8 mouse cellular contexts compared by ENCODE assay signal in the genomic region with DNA sequence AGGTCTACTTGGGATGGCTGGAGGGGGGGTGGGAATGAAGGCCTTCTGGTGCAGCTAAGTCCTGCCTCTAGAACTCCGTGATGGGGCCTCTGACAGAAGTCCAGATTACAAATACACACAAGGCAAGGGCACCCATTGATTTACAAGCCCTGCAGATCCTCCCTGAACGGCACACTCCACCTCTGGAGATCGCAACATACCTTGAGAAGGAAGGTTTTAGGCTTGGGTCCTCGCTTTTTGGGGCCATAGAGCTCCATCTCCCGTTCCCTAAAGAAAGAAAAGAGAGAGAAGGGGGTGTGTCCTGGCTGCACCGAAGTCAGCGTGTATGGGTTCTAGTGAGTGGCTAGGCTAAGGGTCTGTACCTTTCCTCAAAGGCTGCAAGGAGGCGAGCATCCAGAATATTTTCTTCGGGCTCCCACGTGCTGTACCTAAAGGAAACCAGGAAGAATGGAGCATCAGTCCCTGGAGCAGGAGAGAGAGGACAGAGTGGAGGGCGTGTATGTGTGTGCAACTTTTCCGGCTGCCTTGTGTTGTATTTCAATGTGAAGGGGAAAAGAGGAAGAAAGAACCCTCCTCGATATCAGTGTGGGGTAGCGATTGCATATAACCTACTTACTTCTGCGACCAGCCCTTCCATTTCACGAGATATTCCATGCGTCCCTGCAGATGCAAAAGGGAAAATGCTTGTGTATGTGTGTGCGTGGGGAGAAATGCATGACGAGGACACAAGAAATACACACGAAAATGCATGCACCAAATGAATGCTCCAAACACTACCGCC. TPM values are rescaled to one million over a fixed set of nuclear protein-coding genes. Genes with fewer than 3 reads are reported as not detected.
DNase-seq lines count a peak whose midpoint lies in the region; ATAC-seq lines count a peak whose summit lies in the region.

No protein-coding gene starts in this region.

- no peaks in the 10 kb centered on the region for H3K9me3 ChIP-seq in forebrain, embryonic 13.5 days (replicated peaks)
- H3K9me3 ChIP-seq in liver, embryonic 13.5 days (replicated peaks), result no peaks in the 10 kb centered on the region

- no peak for ATAC-seq in forebrain, embryonic 13.5 days
- ATAC-seq in liver, embryonic 13.5 days (ENCODE audit: low read depth), result no peak
- no peak for ATAC-seq in frontal cortex, adult (ENCODE audit: low TSS enrichment)
- no peak for ATAC-seq in cerebellum, adult (ENCODE audit: insufficient number of reproducible peaks, low FRiP score, low TSS enrichment)

- peak overlapping the region; percentile 88 for H3K4me2 ChIP-seq in forebrain, embryonic 13.5 days
- H3K4me2 ChIP-seq in liver, embryonic 13.5 days, result peak overlapping the region; percentile 89

- peak overlapping the region; percentile 75 for H3K4me3 ChIP-seq in forebrain, embryonic 13.5 days
- peak overlapping the region; percentile 67 for H3K4me3 ChIP-seq in liver, embryonic 13.5 days (replicated peaks)

- H3K27ac ChIP-seq in forebrain, embryonic 13.5 days, result peak overlapping the region; percentile 88
- H3K27ac ChIP-seq in liver, embryonic 13.5 days, result 0 out of 2 replicates have a peak overlapping the region, but pooled peaks have one; percentile 18

- H3K9ac ChIP-seq in forebrain, embryonic 13.5 days, result peak overlapping the region; percentile 94
- peak overlapping the region; percentile 76 for H3K9ac ChIP-seq in liver, embryonic 13.5 days

- WGBS in forebrain, embryonic 13.5 days, result 6% methylated on average over 21 of the region's 21 CpGs
- 9% methylated on average over 21 of the region's 21 CpGs for WGBS in liver, embryonic 13.5 days (ENCODE audit: insufficient replicate concordance)

- H3K36me3 ChIP-seq in forebrain, embryonic 13.5 days (ENCODE audit: poor library complexity, severe bottlenecking), result peaks cover 10% of the 10 kb centered on the region
- H3K36me3 ChIP-seq in liver, embryonic 13.5 days, result peaks cover 6% of the 10 kb centered on the region

- H3K4me1 ChIP-seq in forebrain, embryonic 13.5 days, result peaks cover 81% of the 10 kb centered on the region
- peaks cover 49% of the 10 kb centered on the region for H3K4me1 ChIP-seq in liver, embryonic 13.5 days (replicated peaks)

- peaks cover 83% of the 10 kb centered on the region for H3K27me3 ChIP-seq in forebrain, embryonic 13.5 days
- H3K27me3 ChIP-seq in liver, embryonic 13.5 days, result peaks cover 100% of the 10 kb centered on the region

- DNase-seq in embryo, embryonic 9.5 days (ENCODE audit: extremely low spot score), result peak; percentile 28
- no peak for DNase-seq in embryo, embryonic 10 days (ENCODE audit: low spot score)
- DNase-seq in 416B (ENCODE audit: low read depth), result peak; percentile 61
- DNase-seq in liver, embryonic 13.5 days, result no peak
- no peak for DNase-seq in adrenal gland, postnatal 25 days

RNA-seq across cellular contexts. Expression of a gene that starts 0.8 kb away (rescaled TPM):
- 9.8 and 12.3 TPM in 2 replicates for polyA plus RNA-seq in forebrain, embryonic 13.5 days (2015; fragmentation: Nextera tagmentation; extraction: Ambion mirVana)
- 2.4 and 2.8 TPM in 2 replicates for polyA plus RNA-seq in liver, embryonic 13.5 days (2015; fragmentation: Nextera tagmentation; extraction: Ambion mirVana)
- total RNA-seq in adrenal gland, postnatal 25 days (2021), result 9.2 and 13.0 TPM in 2 replicates

RNA-seq across cellular contexts. Expression of a gene that starts 17.2 kb away (rescaled TPM):
- polyA plus RNA-seq in forebrain, embryonic 13.5 days (2015; fragmentation: Nextera tagmentation; extraction: Ambion mirVana), result 45.2 and 52.0 TPM in 2 replicates
- polyA plus RNA-seq in liver, embryonic 13.5 days (2015; fragmentation: Nextera tagmentation; extraction: Ambion mirVana), result 3.8 and 4.1 TPM in 2 replicates
- total RNA-seq in adrenal gland, postnatal 25 days (2021), result 8.9 and 9.8 TPM in 2 replicates

RNA-seq across cellular contexts. Expression of a gene that starts 46.1 kb away (rescaled TPM):
- polyA plus RNA-seq in forebrain, embryonic 13.5 days (2015; fragmentation: Nextera tagmentation; extraction: Ambion mirVana), result 10.2 and 11.5 TPM in 2 replicates
- 2.0 and 2.4 TPM in 2 replicates for polyA plus RNA-seq in liver, embryonic 13.5 days (2015; fragmentation: Nextera tagmentation; extraction: Ambion mirVana)
- total RNA-seq in adrenal gland, postnatal 25 days (2021), result 100 and 121 TPM in 2 replicates

RNA-seq across cellular contexts. Expression of a gene that starts 51.9 kb away (rescaled TPM):
- not detected in 2 replicates for polyA plus RNA-seq in forebrain, embryonic 13.5 days (2015; fragmentation: Nextera tagmentation; extraction: Ambion mirVana)
- polyA plus RNA-seq in liver, embryonic 13.5 days (2015; fragmentation: Nextera tagmentation; extraction: Ambion mirVana), result not detected in 2 replicates
- total RNA-seq in adrenal gland, postnatal 25 days (2021), result not detected in 2 replicates

Comparison
In these comparisons a context has a peak if more than half of its experiments do, and no peak if none do; other contexts are left out.
1. DNase-seq: peak in embryo, embryonic 9.5 days (single experiment) and 416B (single experiment); none in embryo, embryonic 10 days (single experiment), liver, embryonic 13.5 days (single experiment) and adrenal gland, postnatal 25 days (single experiment).